In genomic region chr17:64600372-64601090, GRCm38 (mm10) we compare ENCODE assay signal across 8 mouse cellular contexts. TPM values are rescaled to one million over a fixed set of nuclear protein-coding genes. Genes with fewer than 3 reads are reported as not detected.
A peak's percentile ranks its signal among the peaks of the same experiment; 100 is the strongest.
DNase-seq lines count a peak whose midpoint lies in the region; ATAC-seq lines count a peak whose summit lies in the region.

TSS of gene Man2a1 (plus strand) at chr17:64600736.

- ATAC-seq in embryonic facial prominence, embryonic 12.5 days (ENCODE audit: insufficient number of reproducible peaks, insufficient read depth, low FRiP score, low TSS enrichment): peak; percentile 89
- peak; percentile 97 for ATAC-seq in midbrain, embryonic 12.5 days (ENCODE audit: low FRiP score, low read depth)

- H3K9me3 ChIP-seq in embryonic facial prominence, embryonic 12.5 days: no peaks in the 10 kb centered on the region
- no peaks in the 10 kb centered on the region for H3K9me3 ChIP-seq in limb, embryonic 10.5 days (replicated peaks)
- no peaks in the 10 kb centered on the region for H3K9me3 ChIP-seq in midbrain, embryonic 12.5 days

- H3K4me2 ChIP-seq in embryonic facial prominence, embryonic 12.5 days (replicated peaks): peak within 1 kb of the TSS; percentile 92
- peak within 1 kb of the TSS; percentile 93 for H3K4me2 ChIP-seq in midbrain, embryonic 12.5 days (replicated peaks)

- H3K4me3 ChIP-seq in embryonic facial prominence, embryonic 12.5 days: peak within 1 kb of the TSS; percentile 79
- peak within 1 kb of the TSS; percentile 90 for H3K4me3 ChIP-seq in limb, embryonic 10.5 days
- H3K4me3 ChIP-seq in midbrain, embryonic 12.5 days: peak within 1 kb of the TSS; percentile 91

- no peaks in the 10 kb centered on the region for H3K27me3 ChIP-seq in embryonic facial prominence, embryonic 12.5 days
- no peaks in the 10 kb centered on the region for H3K27me3 ChIP-seq in limb, embryonic 10.5 days (ENCODE audit: low read depth, poor library complexity, severe bottlenecking)
- peaks cover 9% of the 10 kb centered on the region; the same call in 1 of the 2 replicates for H3K27me3 ChIP-seq in midbrain, embryonic 12.5 days

- peak; percentile 94 for DNase-seq in 3134 (ENCODE audit: extremely low read depth, insufficient read length, low spot score)
- DNase-seq in adrenal gland, postnatal 36 days: peak; percentile 93 to 95
- peak; percentile 100 for DNase-seq in heart, adult 11 months
- peak; percentile 91 for DNase-seq in kidney, adult 18-20 months
- DNase-seq in limb, embryonic 10.5 days (ENCODE audit: low spot score): peak; percentile 87
- DNase-seq in skeletal muscle tissue, adult 2 months (ENCODE audit: low read depth, low spot score): peak; percentile 88

- H3K36me3 ChIP-seq in embryonic facial prominence, embryonic 12.5 days: no peaks in the 10 kb centered on the region
- H3K36me3 ChIP-seq in limb, embryonic 10.5 days: no peaks in the 10 kb centered on the region
- no peaks in the 10 kb centered on the region for H3K36me3 ChIP-seq in midbrain, embryonic 12.5 days

- WGBS in embryonic facial prominence, embryonic 12.5 days: 0% methylated on average over 55 of the region's 69 CpGs
- under 1% methylated on average over 60 of the region's 69 CpGs for WGBS in limb, embryonic 10.5 days
- under 1% methylated on average over 40 of the region's 69 CpGs for WGBS in midbrain, embryonic 12.5 days

- peak within 1 kb of the TSS; percentile 87 for H3K27ac ChIP-seq in embryonic facial prominence, embryonic 12.5 days
- H3K27ac ChIP-seq in limb, embryonic 10.5 days: peak within 1 kb of the TSS; percentile 96
- peak within 1 kb of the TSS; percentile 88 for H3K27ac ChIP-seq in midbrain, embryonic 12.5 days (replicated peaks)

- H3K9ac ChIP-seq in embryonic facial prominence, embryonic 12.5 days: peak within 1 kb of the TSS; percentile 88
- H3K9ac ChIP-seq in midbrain, embryonic 12.5 days (replicated peaks): peak within 1 kb of the TSS; percentile 89

- peaks cover 19% of the 10 kb centered on the region for H3K4me1 ChIP-seq in embryonic facial prominence, embryonic 12.5 days
- peaks cover 44% of the 10 kb centered on the region for H3K4me1 ChIP-seq in limb, embryonic 10.5 days
- H3K4me1 ChIP-seq in midbrain, embryonic 12.5 days: peaks cover 22% of the 10 kb centered on the region

RNA-seq across cellular contexts. Expression of gene Man2a1, which starts in this region (rescaled TPM):
- total RNA-seq in adrenal gland, postnatal 36 days (2021): 100 to 1,000 TPM; 167 to 177 TPM
- polyA plus RNA-seq in embryonic facial prominence, embryonic 12.5 days (2016; fragmentation: Nextera tagmentation; extraction: Ambion mirVana): 10.0 and 10.8 TPM in 2 replicates
- 5.1 and 5.7 TPM in 2 replicates for polyA plus RNA-seq in limb, embryonic 10.5 days (2016; fragmentation: Nextera tagmentation; extraction: Ambion mirVana)
- 6.8 and 8.0 TPM in 2 replicates for polyA plus RNA-seq in midbrain, embryonic 12.5 days (2016; fragmentation: Nextera tagmentation; extraction: Ambion mirVana)

Comparison
In these comparisons a context has a peak if more than half of its experiments do, and no peak if none do; other contexts are left out.
1. Peak in every context shown above with its lines: DNase-seq, ATAC-seq, H3K4me3 ChIP-seq and H3K27ac ChIP-seq.